Mouse (Mus musculus): ENCODE measurements around the gene Mbd3. TPM values are rescaled to one million over a fixed set of nuclear protein-coding genes. Genes with fewer than 3 reads are reported as not detected.

The Mbd3 gene
- polyA plus RNA-seq, 1 experiment = 85.7 TPM

DNA sequence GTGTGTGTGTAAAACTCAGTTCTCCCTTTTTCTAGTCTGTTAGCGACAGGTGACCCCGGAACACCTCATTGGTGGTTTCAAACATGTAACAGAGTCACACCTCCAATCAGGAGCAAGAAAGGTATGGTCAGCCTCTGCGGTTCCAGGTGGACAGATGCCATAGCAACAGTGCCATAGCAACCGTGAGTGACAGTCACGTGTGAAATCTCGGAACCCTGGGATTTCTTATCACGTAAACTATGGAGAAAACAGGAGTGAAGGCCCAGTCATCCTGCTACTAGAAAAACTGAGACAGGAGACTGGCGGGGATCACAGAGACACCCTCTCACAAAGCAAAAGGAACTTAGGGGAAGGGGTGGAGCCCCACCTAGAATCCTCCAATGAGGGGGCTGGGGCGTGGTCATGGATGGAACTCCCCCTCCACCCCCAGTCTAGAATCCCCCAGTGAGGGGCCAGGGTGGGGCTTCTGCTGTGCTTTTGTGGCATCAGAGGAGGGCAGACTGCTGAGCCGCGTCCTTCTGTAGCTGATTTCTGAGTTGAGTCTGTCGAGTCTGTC lies 27.9 kb downstream of the Mbd3 start:
- Histone ChIP-seq H3K36me3 (ENCODE audit: control insufficient read depth, insufficient read depth, low read length) (no peaks in the 10 kb centered on the region), H3K27me3 (ENCODE audit: control insufficient read depth, insufficient read depth, low read length) (no peaks in the 10 kb centered on the region), H3K27ac (ENCODE audit: insufficient read depth, low read depth, low read length) (no peak overlapping the region), H3K4me1 (ENCODE audit: control insufficient read depth, insufficient read depth, insufficient read length, low read length) (peaks cover 8% of the 10 kb centered on the region), H3K4me3 (ENCODE audit: low read depth, low read length) (no peak overlapping the region)
- WGBS = 11% methylated on average over 12 of the region's 12 CpGs
- TF ChIP-seq POLR2A (IDR thresholded peaks at IDR 0.05; ENCODE audit: low read depth, low read length) (no peak), CTCF (IDR thresholded peaks at IDR 0.05; ENCODE audit: extremely low read depth, insufficient read length, insufficient replicate concordance, low read depth, low read length) (no peak)

GRCm38 (mm10) chr10:80369995-80370747 lies 29.2 kb downstream of the Mbd3 start:
- Histone ChIP-seq H3K27ac (ENCODE audit: insufficient read depth, low read depth, low read length) (no peak overlapping the region), H3K36me3 (ENCODE audit: control insufficient read depth, insufficient read depth, low read length) (no peaks in the 10 kb centered on the region), H3K4me1 (ENCODE audit: control insufficient read depth, insufficient read depth, insufficient read length, low read length) (peaks cover 8% of the 10 kb centered on the region), H3K4me3 (ENCODE audit: low read depth, low read length) (no peak overlapping the region), H3K27me3 (ENCODE audit: control insufficient read depth, insufficient read depth, low read length) (no peaks in the 10 kb centered on the region)
- TF ChIP-seq CTCF (IDR thresholded peaks at IDR 0.05; ENCODE audit: extremely low read depth, insufficient read length, insufficient replicate concordance, low read depth, low read length) = peak; percentile 7; the same call in 1 of the 2 replicates
- no peak for TF ChIP-seq POLR2A (IDR thresholded peaks at IDR 0.05; ENCODE audit: low read depth, low read length)
- WGBS = 72% methylated on average over 21 of the region's 21 CpGs

GRCm38 (mm10) chr10:80368392-80368791 lies 31.0 kb downstream of the Mbd3 start:
- Histone ChIP-seq H3K4me3 (ENCODE audit: low read depth, low read length) (no peak overlapping the region), H3K27ac (ENCODE audit: insufficient read depth, low read depth, low read length) (no peak overlapping the region), H3K4me1 (ENCODE audit: control insufficient read depth, insufficient read depth, insufficient read length, low read length) (peaks cover 8% of the 10 kb centered on the region), H3K27me3 (ENCODE audit: control insufficient read depth, insufficient read depth, low read length) (no peaks in the 10 kb centered on the region), H3K36me3 (ENCODE audit: control insufficient read depth, insufficient read depth, low read length) (no peaks in the 10 kb centered on the region)
- TF ChIP-seq POLR2A (IDR thresholded peaks at IDR 0.05; ENCODE audit: low read depth, low read length) (no peak), CTCF (IDR thresholded peaks at IDR 0.05; ENCODE audit: extremely low read depth, insufficient read length, insufficient replicate concordance, low read depth, low read length) (no peak)
- 87% methylated on average over 6 of the region's 6 CpGs for WGBS

- no peaks in the 10 kb centered on the region for H3K27me3 ChIP-seq (ENCODE audit: control insufficient read depth, insufficient read depth, low read length)
- TF ChIP-seq POLR2A (IDR thresholded peaks at IDR 0.05; ENCODE audit: low read depth, low read length) (no peak), CTCF (IDR thresholded peaks at IDR 0.05; ENCODE audit: extremely low read depth, insufficient read length, insufficient replicate concordance, low read depth, low read length) (no peak)
- 22% methylated on average over 5 of the region's 5 CpGs for WGBS
- H3K4me3 ChIP-seq (ENCODE audit: low read depth, low read length) = no peak overlapping the region
- H3K36me3 ChIP-seq (ENCODE audit: control insufficient read depth, insufficient read depth, low read length) = no peaks in the 10 kb centered on the region
- peaks cover 8% of the 10 kb centered on the region for H3K4me1 ChIP-seq (ENCODE audit: control insufficient read depth, insufficient read depth, insufficient read length, low read length)
- no peak overlapping the region for H3K27ac ChIP-seq (ENCODE audit: insufficient read depth, low read depth, low read length)
Measured at GRCm38 (mm10) chr10:80367954-80368353, 31.4 kb downstream of the Mbd3 start.

GRCm38 (mm10) chr10:80365736-80366135 lies 33.6 kb downstream of the Mbd3 start:
- Histone ChIP-seq H3K36me3 (ENCODE audit: control insufficient read depth, insufficient read depth, low read length) (no peaks in the 10 kb centered on the region), H3K27ac (ENCODE audit: insufficient read depth, low read depth, low read length) (no peak overlapping the region), H3K27me3 (ENCODE audit: control insufficient read depth, insufficient read depth, low read length) (no peaks in the 10 kb centered on the region), H3K4me3 (ENCODE audit: low read depth, low read length) (no peak overlapping the region), H3K4me1 (ENCODE audit: control insufficient read depth, insufficient read depth, insufficient read length, low read length) (peaks cover 8% of the 10 kb centered on the region)
- WGBS = 72% methylated on average over 6 of the region's 6 CpGs
- TF ChIP-seq CTCF (IDR thresholded peaks at IDR 0.05; ENCODE audit: extremely low read depth, insufficient read length, insufficient replicate concordance, low read depth, low read length) = no peak
- no peak for TF ChIP-seq POLR2A (IDR thresholded peaks at IDR 0.05; ENCODE audit: low read depth, low read length)

DNA sequence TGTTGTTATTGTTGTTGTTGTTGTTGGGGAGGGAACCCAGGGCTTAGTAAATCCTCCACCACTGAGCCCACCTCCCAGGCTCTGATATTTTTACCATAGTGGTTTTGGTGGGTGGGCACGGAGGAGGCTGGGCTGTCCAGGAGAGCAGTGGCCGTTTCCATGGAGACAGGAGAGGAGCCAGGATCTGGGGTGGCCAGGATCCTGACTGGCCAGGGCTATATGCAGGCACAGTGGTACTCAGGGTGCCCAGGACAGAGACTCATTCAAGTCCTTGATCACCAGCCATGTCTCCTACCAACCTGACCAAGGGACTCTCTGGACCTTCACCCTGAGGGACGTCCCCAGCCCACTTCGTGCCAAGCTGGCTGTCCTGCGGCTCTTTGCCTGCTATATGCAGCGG lies 35.6 kb downstream of the Mbd3 start:
- Histone ChIP-seq H3K4me1 (ENCODE audit: control insufficient read depth, insufficient read depth, insufficient read length, low read length) (peaks cover 8% of the 10 kb centered on the region), H3K27ac (ENCODE audit: insufficient read depth, low read depth, low read length) (no peak overlapping the region), H3K4me3 (ENCODE audit: low read depth, low read length) (no peak overlapping the region), H3K36me3 (ENCODE audit: control insufficient read depth, insufficient read depth, low read length) (no peaks in the 10 kb centered on the region), H3K27me3 (ENCODE audit: control insufficient read depth, insufficient read depth, low read length) (no peaks in the 10 kb centered on the region; the same call in 1 of the 2 replicates)
- 40% methylated on average over 6 of the region's 6 CpGs for WGBS
- TF ChIP-seq CTCF (IDR thresholded peaks at IDR 0.05; ENCODE audit: extremely low read depth, insufficient read length, insufficient replicate concordance, low read depth, low read length) (no peak), POLR2A (IDR thresholded peaks at IDR 0.05; ENCODE audit: low read depth, low read length) (no peak)

DNA sequence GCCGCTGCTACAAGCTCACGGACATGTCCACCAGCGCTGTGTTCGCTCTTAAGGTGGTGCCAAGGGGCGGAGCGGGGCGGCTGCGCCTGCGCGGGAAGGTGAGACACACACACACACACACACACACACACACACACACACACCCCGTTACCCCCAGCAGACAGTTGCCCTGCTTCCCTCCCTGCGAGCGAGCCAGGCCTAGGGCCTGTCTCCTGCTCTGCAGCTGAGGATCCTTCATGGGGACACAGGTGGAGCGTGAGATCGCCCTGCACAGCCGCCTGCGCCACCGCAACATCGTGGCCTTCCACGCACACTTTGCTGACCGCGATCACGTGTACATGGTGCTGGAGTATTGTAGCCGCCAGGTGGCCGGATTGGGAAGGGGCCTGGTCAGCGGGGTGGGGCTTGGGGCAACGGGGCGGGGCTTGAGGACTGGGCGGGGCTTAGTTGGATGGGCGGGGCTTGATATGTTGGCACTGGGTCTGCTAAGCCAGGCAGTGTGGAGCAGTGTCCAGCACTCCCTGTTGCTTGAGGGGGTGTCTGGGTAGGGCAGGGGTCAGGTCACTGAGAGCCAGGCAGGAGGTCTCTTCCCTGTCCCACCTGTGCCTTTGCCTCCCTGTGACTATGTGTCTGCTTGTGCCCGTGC lies 41.2 kb downstream of the Mbd3 start:
- WGBS = 7% methylated on average over 31 of the region's 31 CpGs
- TF ChIP-seq POLR2A (IDR thresholded peaks at IDR 0.05; ENCODE audit: low read depth, low read length) = no peak
- TF ChIP-seq CTCF (IDR thresholded peaks at IDR 0.05; ENCODE audit: extremely low read depth, insufficient read length, insufficient replicate concordance, low read depth, low read length) = no peak
- H3K4me3 ChIP-seq (ENCODE audit: low read depth, low read length) = peak overlapping the region; percentile 48
- no peaks in the 10 kb centered on the region for H3K36me3 ChIP-seq (ENCODE audit: control insufficient read depth, insufficient read depth, low read length)
- H3K27ac ChIP-seq (ENCODE audit: insufficient read depth, low read depth, low read length) = no peak overlapping the region
- H3K27me3 ChIP-seq (ENCODE audit: control insufficient read depth, insufficient read depth, low read length) = peaks cover 19% of the 10 kb centered on the region
- peaks cover 11% of the 10 kb centered on the region; the same call in 1 of the 2 replicates for H3K4me1 ChIP-seq (ENCODE audit: control insufficient read depth, insufficient read depth, insufficient read length, low read length)
